Mouse (Mus musculus) Patski (cell line): ENCODE measurements around the gene Rab11fip3. TPM values are rescaled to one million over a fixed set of nuclear protein-coding genes. Genes with fewer than 3 reads are reported as not detected.

Source experiments
- ATAC-seq: fragments of 100-300 bp; one replicate; pipeline ENCODE4 v1.8.0; 2021
- CTCF ChIA-PET: fragments of 350-600 bp; sonication (Branson Sonifier 250); formaldehyde crosslinking; loops from one replicate; lab custom pipeline; 2022; ENCODE audit warnings: inconsistent platforms; lab: Charles Lee
- POLR2A ChIA-PET: fragments of 350-600 bp; sonication (Branson Sonifier 250); formaldehyde crosslinking; loops from one replicate; lab custom pipeline; 2022; ENCODE audit warnings: antibody characterized with exemption, inconsistent platforms; lab: Charles Lee
- DNase-seq: peaks from one replicate; pipeline ENCODE4 v3.0.0-alpha.2; 2011; ENCODE audit warnings: low read depth, low spot score
- H3K27me3 ChIP-seq: fragments of 371-371 bp; one replicate; pipeline ENCODE4 v1.5.1; 2021
- CTCF ChIP-seq: fragments of 100-300 bp; IDR thresholded peaks from one replicate; pipeline ENCODE4 v1.5.1; 2021
- in situ Hi-C: fragments of 300-500 bp; cut with MboI; formaldehyde crosslinking; loops from 3 replicates; pipeline ENCODE4 v1.11.1; 2018; ENCODE audit warnings: low pct_unique_long_range_greater_than_20kb, mixed read lengths
- polyA plus RNA-seq: library from polyadenylated mRNA; unstranded; gene quantifications from one replicate; pipeline ENCODE4 v1.2.3, GENCODE M21; 2021

The Rab11fip3 gene
- polyA plus RNA-seq, 1 experiment from 2014 or later, result 35.9 TPM

- CTCF ChIA-PET, result interaction anchor here (0.6 kb wide), 1 partner anchor 8 kb away, joined by 3 read pairs; the partner anchor contains the start of genes Nhlrc4 and Pigq
Observed at GRCm38 (mm10) chr17:25953161-25953560, 116.2 kb downstream of the Rab11fip3 start.

GRCm38 (mm10) chr17:25951803-25952623 lies 117.3 kb downstream of the Rab11fip3 start, which contains the start of gene A930017K11Rik:
Gene A930017K11Rik, minus strand, starts transcription at chr17:25952565.
- no peak for DNase-seq
- no peak for TF ChIP-seq CTCF
- no peak for ATAC-seq
- ChIA-PET CTCF (no interaction called here), POLR2A (interaction anchor here (0.6 kb wide), 1 partner anchor 11 kb away, joined by 3 read pairs; no protein-coding TSS in a partner anchor)
- in situ Hi-C loops, result no loop called here
- peaks cover 25% of the 10 kb centered on the region for H3K27me3 ChIP-seq

More at GRCm38 (mm10) chr17:25953161-25953560, 116.2 kb downstream of the Rab11fip3 start:
- H3K27me3 ChIP-seq, result peaks cover 25% of the 10 kb centered on the region
- no peak for ATAC-seq
- in situ Hi-C loops, result no loop called here
- DNase-seq, result no peak
- POLR2A ChIA-PET, result no interaction called here
- no peak for TF ChIP-seq CTCF

GRCm38 (mm10) chr17:25951225-25951802 lies 118.0 kb downstream of the Rab11fip3 start:
- no peak for ATAC-seq
- TF ChIP-seq CTCF, result no peak
- H3K27me3 ChIP-seq, result peaks cover 25% of the 10 kb centered on the region
- DNase-seq, result no peak
- ChIA-PET POLR2A (no interaction called here), CTCF (no interaction called here)
- in situ Hi-C loops, result no loop called here

DNA sequence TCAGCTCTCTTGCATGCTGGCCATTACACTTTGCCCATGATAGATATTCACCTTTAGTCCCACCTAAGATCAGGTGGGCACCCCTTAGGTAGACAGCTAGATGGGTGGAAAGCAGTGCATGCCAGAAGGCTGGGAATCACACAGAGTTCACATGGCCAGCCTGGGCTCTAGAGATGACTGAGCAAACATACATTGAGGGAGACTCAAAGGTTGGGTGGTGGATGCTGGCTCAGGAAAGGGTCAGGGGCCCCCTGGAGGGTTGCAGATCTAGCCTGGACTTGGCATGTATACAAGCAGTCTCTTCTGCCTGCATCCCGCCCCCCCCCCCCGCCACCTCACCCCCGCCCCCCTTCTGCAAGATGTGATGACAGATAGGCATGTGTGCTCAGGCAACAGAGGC lies 118.6 kb downstream of the Rab11fip3 start:
- ChIA-PET POLR2A (interaction anchor here (0.5 kb wide), 1 partner anchor 33 kb away, joined by 4 read pairs; no protein-coding TSS in a partner anchor), CTCF (no interaction called here)
- no peak for TF ChIP-seq CTCF
- in situ Hi-C loops, result no loop called here
- ATAC-seq (no peak), DNase-seq (no peak)
- H3K27me3 ChIP-seq, result peaks cover 25% of the 10 kb centered on the region

- POLR2A ChIA-PET, result interaction anchor here (0.5 to 0.6 kb wide), 2 partner anchors 21 to 32 kb away, joined by 4 to 9 read pairs; no protein-coding TSS in a partner anchor
- TF ChIP-seq CTCF, result no peak
- CTCF ChIA-PET, result no interaction called here
- DNase-seq (no peak), ATAC-seq (no peak)
- in situ Hi-C loops, result no loop called here
- H3K27me3 ChIP-seq, result peaks cover 25% of the 10 kb centered on the region
Observed at GRCm38 (mm10) chr17:25949981-25950380, 119.4 kb downstream of the Rab11fip3 start.

DNA sequence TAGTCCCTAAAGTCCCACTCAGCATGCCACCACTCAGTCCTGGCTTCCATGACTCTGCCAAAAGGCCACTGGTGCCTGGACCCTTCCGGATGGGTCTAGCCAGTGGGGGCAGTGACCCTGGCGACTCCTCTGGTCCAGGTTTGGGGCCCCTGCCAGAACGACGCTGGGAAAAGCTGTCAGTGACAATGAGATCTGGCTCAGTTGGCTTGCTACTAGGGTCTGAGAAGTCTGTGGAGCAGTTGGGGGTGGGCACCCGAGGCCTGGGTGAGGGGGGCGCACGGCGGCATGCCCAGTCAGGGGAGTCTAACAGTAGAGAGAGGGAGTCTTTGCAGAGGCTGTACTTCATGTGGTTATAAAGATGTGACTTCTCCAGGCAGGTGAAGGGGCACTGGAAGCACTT lies 121.3 kb downstream of the Rab11fip3 start:
- POLR2A ChIA-PET, result no interaction called here
- CTCF ChIA-PET, result no interaction called here
- in situ Hi-C loops, result no loop called here
- TF ChIP-seq CTCF, result no peak
- H3K27me3 ChIP-seq, result peaks cover 21% of the 10 kb centered on the region
- no peak for DNase-seq
- ATAC-seq, result no peak

DNA sequence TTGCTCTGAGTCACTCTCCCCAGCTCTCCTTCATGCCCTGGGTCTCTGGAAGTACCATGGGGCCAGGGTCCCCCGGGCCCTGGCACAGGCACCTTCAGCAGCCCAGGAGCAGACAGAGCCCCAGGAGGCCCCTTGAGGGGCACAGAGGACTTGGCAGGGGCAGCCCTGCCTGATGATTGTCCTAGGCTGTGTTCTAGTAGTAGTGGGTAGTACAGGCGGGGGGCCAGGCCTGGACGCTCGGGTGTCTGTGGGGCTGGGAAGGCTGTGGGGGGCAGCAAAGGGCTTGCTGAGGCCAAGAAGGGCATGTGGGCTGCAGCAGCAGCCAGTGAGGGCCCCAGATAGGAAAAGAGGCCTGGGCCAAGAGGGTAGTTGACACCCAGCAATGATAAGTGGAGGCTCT lies 121.8 kb downstream of the Rab11fip3 start:
- ChIA-PET CTCF (no interaction called here), POLR2A (no interaction called here)
- ATAC-seq (no peak), DNase-seq (no peak)
- in situ Hi-C loops, result no loop called here
- H3K27me3 ChIP-seq, result peaks cover 16% of the 10 kb centered on the region
- no peak for TF ChIP-seq CTCF

DNA sequence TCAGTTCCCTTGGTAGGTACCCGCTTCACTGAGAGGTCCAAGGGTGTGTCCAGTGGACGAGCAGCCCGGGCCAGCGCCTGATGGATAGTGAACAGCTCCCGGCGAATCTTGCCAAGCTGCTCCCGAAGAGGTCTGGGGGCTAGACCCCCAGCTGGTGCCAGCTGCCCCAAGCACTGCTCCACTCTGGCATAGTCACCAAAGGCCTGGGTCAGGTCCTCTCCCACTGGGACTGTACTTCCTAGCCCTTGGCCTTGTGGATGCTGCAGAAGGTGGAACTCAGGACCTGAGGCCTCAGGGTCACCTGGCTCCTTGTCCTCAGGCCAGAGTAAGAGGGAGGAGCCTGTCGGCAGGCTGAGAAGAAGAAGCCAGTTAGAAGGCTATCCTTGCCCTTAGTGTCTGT lies 122.5 kb downstream of the Rab11fip3 start:
- CTCF ChIA-PET, result no interaction called here
- TF ChIP-seq CTCF, result no peak
- POLR2A ChIA-PET, result no interaction called here
- ATAC-seq, result no peak
- in situ Hi-C loops, result no loop called here
- H3K27me3 ChIP-seq, result peaks cover 10% of the 10 kb centered on the region
- DNase-seq, result no peak

DNA sequence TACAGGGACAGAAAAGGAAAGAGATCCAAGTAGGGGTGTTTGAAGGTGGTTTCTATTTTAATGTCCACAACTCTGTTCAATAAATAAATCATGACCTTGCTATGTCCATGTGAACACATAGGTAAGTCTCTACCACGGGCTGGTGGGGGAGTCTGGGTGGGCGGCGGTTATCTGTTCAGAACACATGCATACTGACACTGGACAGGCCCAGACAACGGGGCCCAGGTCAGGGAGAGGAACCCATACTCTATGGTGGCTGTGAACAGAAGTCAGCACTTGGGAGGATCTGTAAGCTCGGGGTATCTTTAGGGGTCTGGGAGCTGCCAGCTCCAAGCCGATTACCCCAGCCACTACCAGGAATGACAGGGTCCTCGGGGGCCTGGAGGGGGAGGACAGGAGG lies 123.0 kb downstream of the Rab11fip3 start:
- in situ Hi-C loops, result no loop called here
- no peak for TF ChIP-seq CTCF
- DNase-seq (no peak), ATAC-seq (no peak)
- ChIA-PET POLR2A (interaction anchor here (1.1 to 1.5 kb wide), 2 partner anchors 17 to 27 kb away, joined by 3 to 4 read pairs; partner anchors contain the start of gene Rab40c), CTCF (no interaction called here)
- H3K27me3 ChIP-seq, result peaks cover 4% of the 10 kb centered on the region

- ChIA-PET POLR2A (interaction anchor here (1.1 to 1.5 kb wide), 2 partner anchors 17 to 26 kb away, joined by 3 to 4 read pairs; partner anchors contain the start of gene Rab40c), CTCF (interaction anchor here (1.3 kb wide), 1 partner anchor 61 kb away, joined by 3 read pairs; no protein-coding TSS in a partner anchor)
- in situ Hi-C loops, result no loop called here
- TF ChIP-seq CTCF, result no peak
- ATAC-seq (peak; percentile 61), DNase-seq (no peak)
- no peaks in the 10 kb centered on the region for H3K27me3 ChIP-seq
Observed at GRCm38 (mm10) chr17:25945517-25946155, 123.7 kb downstream of the Rab11fip3 start.
